Mouse (Mus musculus) frontal cortex, postnatal 10 days (tissue): ENCODE measurements around the gene Dnajc25.

Source experiments
- DNase-seq, 2 experiments: peaks; one replicate each; pipeline ENCODE4 v3.0.0; 2022; ENCODE audit warnings: low spot score in 2 of 2, mixed read lengths in 1 of 2

Dnajc25 gene

DNA sequence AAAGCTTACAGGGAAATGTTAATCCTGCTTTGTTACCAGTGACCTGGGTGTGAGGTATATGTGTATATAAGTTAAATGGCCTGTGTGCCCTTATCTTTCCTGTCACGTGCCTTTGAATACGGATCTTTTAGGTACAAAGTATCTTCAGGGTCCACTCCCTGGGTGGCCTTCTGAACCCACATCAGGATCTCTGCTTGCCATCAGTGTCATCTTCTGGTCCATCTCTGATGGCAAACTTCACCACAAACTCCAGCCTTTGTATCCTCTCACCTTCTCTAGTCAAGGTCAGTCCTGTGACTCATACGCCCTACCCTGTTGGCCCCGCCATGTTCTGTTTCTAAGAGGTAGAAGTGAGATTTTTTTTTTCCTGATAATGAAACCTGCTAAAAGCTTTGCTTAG is at the start of gene Dnajc25:
Gene Dnajc25, plus strand, starts transcription at position 301 of the 400 bp plus-strand sequence.
- DNase-seq = no peak

- DNase-seq = no peak
These were observed 46.5 kb upstream of the Dnajc25 start for GRCm38 (mm10) chr4:58948391-58948790.

DNA sequence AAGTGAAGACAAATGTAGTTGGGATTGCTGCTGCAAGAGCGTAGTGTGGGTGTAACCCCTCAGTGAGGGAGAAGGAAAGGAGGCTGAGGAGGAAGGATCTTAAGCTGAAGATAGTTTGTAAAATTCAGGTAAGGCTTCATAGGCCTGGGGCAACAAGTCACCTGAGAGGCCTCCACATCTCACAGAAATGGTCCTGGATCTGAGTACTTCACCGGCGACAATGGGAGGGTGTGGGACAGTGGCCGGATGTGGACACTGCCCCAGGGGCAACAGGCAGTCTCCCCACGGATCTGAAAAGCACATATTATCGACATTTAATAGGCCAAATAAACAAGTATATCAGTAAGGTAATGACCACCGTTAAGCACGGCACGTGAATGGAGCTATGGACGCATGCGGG is 42.2 kb upstream of the Dnajc25 start:
- no peak for DNase-seq

DNA sequence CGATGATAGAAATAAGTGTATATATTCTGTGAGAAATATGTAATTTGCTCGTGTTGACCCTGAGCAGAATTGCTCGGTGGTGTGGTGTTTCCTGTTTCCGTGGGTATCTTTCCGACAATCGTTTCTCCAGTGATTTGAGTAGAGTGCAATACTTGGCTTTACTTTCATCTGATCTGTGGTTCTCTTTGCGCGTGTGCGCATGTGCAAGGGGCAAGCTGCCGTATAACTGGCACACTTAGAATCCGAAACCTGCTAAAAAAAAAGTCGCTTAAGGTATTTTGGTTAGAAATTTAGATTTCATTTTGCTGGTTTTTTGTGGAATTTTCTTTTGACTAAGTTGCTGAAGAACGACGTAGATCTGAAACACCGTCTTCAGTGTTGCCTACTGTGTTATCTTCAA is 33.1 kb upstream of the Dnajc25 start:
- no peak for DNase-seq

DNA sequence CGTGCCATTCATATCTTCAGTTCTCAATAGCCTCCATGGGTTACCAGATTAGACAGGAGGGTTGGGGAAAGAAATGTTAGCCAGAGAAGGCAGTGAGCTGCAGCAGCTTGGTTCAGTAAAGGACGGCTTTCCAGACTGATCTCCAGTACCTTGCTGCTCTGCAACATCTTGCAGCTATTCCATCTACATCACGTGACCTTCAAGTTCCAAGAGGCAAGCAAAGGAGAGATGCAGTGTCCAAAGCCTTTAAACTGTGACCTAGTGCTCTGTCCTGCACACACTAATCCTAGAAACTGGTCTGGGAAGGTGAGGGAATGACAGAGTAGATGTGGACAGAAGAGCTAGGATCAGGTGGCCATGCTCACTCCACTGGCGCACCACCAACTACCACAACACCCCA is 31.6 kb upstream of the Dnajc25 start:
- no peak for DNase-seq

- no peak for DNase-seq
These were observed 29.7 kb upstream of the Dnajc25 start for GRCm38 (mm10) chr4:58965136-58965535.

GRCm38 (mm10) chr4:58970678-58971077 is 24.2 kb upstream of the Dnajc25 start:
- no peak for DNase-seq

DNA sequence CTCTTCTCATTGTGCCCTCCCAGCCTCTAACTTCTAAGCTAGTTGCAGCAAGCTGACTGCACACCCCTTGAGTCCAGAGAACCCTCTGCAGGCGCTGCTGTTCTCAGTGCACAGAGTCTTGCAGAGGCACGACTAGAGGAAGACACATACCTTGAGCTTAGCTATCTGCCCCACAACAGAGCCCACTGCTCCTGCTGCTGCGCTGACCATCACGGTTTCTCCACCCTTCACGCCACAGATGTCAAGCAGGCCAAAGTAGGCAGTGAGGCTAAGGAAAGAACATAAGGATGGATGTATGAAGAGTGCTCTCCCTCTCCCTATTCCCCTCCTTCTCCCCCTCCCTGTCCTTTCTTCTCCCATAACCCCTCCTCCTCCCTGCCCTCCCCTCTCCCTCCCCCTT is 19.2 kb upstream of the Dnajc25 start:
- DNase-seq = no peak

- DNase-seq = no peak
These were observed 13.4 kb upstream of the Dnajc25 start for GRCm38 (mm10) chr4:58981421-58981820.

DNA sequence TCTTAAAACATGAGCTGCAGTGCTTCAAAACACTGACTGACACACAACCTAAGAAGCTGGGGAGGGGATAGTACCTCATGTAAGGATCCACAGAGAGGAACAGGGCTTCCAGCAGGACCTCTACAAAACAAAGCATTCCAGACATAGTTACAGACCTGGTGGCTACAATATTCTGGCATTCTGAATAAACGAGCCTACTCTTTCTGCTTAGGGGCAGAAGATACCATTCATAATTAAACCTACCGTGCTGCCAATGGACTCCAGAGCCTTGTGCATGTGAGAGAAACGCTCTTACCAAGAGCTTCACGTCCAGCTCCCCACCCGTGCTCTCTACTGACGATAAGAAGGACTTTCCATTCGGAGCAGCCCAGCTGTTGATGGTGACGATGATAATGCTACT is 12.1 kb upstream of the Dnajc25 start:
- no peak for DNase-seq

DNA sequence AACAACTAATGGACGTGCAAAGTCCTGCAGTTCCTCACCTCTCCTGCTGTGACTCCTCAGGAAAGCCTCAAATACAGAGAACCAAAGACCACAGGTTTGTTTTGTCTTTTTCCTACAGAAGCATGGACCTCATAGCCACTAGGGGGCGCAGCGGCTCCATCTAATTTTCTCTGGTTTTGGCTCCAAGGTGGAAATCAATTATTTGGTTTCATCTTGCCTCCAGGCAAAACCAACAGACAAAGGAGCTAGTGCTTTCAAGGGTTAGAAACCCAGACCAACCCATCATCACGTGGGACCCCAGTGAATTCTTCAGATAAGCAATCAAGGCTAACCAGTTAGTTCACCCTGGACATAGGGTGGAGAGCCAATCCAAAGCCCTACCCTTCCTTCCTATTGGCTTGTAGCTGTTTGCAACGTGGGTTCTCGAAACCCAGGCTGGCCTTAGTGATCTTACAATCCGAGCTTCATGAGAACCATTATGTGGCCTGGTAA is 9.7 kb upstream of the Dnajc25 start:
- DNase-seq = peak; percentile 33 to 68

DNA sequence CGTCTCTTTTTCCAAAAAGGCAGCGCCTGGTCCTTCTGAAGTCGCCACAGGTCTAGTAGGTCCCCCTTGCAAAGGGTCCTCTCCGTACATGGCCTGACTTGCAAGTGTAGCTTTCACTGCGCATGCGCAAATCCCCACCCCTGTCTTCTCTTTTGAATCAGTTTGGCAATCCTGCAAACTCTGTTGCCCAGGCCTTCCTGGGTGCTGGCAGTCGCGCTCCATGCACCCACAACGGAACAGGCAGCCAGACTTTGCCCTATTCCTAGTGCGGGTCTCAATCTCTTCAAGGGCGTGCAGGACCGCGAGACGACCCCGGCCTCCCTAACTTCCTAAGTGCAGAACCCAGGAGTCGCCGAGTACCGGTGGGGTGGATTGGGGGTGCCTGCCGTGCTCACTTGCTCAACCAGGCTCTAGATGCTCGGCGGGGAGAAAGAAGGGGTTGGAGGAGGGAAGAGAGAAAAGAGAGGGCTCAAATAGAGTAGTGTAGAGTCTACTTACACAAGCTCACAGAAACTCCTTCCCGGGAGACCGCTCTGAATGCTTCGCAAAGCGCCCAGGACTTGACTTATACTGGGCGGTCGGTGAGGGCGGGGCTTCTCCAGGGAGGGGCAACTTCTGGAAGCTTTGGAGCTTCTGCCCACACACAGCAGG is 8.2 kb upstream of the Dnajc25 start, which contains the start of gene Ptgr1:
Gene Ptgr1, minus strand, starts transcription at position 580 of the 651 bp plus-strand sequence.
- DNase-seq = peak; percentile 63 to 78

GRCm38 (mm10) chr4:58989303-58989898 is 5.5 kb upstream of the Dnajc25 start:
- DNase-seq = no peak

DNA sequence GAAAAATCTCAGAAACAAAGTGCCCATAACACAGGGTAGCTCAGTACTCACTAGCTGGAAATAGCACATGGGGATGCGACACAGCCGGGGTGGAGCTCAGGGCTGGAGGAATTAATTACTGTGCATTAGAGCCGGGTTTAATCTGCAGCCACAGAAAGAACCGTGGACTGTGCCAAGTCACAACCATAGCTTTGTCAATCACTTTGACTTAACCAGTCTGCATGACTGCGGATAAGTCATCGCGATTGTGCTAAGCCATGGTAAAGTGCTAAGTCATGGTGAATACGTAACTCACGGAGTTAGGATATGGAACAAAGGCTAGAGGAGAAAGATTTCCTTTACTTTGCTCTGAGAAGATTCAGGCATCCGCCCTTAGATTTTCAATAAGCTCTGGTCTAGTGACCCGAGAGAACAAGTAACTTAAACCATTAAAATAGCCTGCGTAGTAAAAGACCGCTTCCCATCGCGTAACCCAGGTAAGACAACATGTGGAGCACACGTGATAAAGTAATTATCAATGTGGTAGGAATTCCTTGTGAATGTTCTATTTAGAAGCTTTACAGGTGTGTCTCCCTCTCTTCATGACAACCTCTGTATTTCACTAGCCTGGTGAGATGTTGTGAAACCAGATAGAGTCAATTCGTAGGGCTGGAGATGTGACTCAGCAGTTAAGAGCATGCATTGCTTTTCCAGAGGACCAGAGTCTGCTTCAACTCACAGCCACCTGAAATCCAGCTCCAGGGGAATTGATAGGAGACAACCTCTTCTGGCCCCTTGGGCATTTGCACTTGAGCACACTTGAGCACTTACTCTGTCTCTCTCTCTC is 4.0 kb upstream of the Dnajc25 start:
- DNase-seq = no peak

DNA sequence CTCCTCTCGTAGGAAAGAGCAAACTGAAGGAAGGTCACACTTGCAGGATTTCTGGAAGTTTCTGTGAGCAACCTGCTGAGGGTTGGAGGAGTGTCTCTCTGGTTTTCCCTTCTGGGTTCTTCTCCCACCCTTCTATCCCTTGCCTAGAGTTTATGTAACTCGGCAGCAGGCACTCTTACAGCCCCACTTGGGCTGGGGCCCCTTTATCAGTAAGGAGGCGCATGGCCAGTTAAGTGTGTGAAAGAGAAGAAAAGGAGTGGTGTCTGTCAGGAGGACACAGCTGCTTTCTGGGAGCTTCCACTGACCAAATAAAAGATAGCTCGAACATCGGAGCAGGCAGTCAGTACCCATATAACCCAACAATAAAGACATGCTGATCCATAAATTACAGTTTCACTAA is 2.7 kb upstream of the Dnajc25 start:
- DNase-seq = no peak

DNA sequence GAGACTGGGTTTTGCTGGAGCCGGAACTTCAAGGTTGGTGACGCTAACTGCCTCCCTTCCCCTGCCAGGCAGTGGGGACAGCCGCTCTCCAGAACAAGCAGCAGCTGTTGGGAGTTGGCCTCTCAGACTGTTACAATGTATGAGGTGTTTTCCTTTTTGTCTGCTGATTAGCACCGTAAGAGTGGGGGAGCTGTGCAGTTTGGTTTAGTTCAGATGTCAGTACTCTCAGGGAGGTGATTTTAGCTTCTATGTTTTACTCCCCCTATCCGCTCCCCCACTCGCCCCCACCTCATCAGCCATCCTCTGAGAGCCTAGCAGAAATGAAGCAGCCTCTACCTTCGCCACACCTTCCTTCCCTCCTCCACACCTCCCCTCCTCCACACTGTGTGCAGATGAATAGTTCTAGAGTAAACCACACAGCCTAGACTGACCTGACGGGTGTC is 410 bp downstream of the Dnajc25 start:
- DNase-seq = no peak

GRCm38 (mm10) chr4:58997081-58997480 is 2.2 kb downstream of the Dnajc25 start:
- no peak for DNase-seq

DNA sequence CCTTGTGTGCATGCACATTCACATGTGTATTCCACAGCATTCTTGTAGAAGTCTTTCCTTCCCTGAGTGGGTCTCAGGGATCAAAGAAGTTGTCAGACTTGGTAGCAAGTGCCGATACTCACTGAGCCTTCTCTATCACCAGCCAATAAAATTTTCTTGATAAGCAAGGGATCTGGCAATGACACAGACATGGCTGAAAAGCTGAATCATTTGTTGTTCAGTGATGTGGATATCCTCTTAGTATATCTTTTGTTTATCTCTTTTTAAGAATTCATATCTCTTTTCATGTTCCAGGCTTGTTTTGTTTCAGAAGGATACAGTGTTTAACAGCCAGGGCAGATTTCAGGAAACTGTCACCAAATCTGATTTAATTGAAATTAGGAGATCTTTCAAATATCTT is 3.8 kb downstream of the Dnajc25 start:
- no peak for DNase-seq

GRCm38 (mm10) chr4:58999686-59000085 is 4.8 kb downstream of the Dnajc25 start:
- peak in 1 of 2 experiments; percentile 70 for DNase-seq

GRCm38 (mm10) chr4:59000614-59001013 is 5.8 kb downstream of the Dnajc25 start:
- no peak for DNase-seq

DNA sequence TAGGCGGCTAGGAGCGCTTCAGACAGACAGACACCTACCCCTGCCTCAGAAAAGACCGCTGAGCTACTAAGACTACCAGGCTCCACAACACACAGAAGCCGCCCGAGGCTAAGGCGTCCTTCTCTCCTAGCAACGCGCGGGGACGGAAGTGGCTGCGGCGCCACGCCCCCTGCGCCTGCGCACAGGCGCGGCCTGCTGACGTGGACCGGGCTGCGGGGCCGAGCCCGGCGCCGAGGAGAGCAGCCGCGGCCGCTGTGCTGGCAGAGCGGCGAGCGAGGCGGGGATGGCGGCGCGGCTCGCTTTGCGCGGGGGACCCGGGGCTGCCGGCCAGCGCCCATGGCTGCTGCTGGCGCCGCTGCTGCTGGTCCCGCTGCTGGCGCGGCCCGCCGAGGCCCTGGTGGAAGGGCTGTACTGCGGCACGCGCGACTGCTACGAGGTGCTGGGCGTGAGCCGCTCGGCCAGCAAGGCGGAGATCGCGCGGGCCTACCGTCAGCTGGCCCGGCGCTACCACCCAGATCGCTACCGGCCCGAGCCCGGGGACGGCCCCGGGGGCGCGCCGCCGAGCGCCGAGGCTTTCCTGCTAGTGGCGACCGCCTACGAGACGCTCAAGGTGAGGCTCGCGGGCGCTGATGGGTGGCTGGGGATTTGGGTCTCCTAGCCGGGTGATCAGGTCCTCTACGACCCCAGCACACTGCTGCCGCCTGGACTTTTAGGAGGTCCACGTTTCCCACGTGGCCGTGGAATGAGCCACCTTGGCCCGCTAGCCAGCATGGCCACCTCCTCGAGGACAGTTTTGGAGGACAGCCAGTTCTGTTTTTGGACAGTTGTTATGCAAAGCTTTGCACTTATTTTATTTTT is 8.3 kb downstream of the Dnajc25 start, which contains the start of gene Gm20503:
Gene Gm20503, plus strand, starts transcription at position 263 of the 858 bp plus-strand sequence.
- DNase-seq = peak; percentile 76 to 90
